Mouse (Mus musculus) lung, postnatal 36 days (tissue): ENCODE results near the gene Dhcr7.

ENCODE experiments used
- DNase-seq: peaks from one replicate; pipeline ENCODE4 v3.0.0; 2022; ENCODE audit warnings: mixed read lengths

Dhcr7 gene

GRCm38 (mm10) chr7:143833581-143834190 is 10.7 kb downstream of the Dhcr7 start:
- DNase-seq = no peak

GRCm38 (mm10) chr7:143834316-143834715 is 11.4 kb downstream of the Dhcr7 start:
- no peak for DNase-seq

DNA sequence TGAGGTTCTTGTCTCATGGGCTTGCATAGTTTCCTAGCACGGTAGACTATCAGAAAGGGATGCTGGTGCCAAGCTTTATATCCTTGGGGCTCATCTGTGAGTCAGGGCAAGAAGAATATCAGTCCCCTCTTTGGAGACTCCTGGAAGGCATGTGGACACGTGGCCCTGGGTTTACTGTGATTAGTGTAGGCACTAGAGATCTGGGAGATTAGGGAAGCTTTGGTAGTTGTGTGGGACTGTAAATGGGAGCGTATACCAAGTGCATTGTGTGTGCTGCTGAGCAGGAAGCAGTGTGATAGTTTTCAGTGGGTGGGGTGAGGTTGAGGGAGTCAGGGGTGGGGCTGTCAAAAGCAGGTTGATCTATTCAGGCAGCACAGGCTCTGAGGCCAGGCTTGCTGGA is 12.0 kb downstream of the Dhcr7 start:
- no peak for DNase-seq

DNA sequence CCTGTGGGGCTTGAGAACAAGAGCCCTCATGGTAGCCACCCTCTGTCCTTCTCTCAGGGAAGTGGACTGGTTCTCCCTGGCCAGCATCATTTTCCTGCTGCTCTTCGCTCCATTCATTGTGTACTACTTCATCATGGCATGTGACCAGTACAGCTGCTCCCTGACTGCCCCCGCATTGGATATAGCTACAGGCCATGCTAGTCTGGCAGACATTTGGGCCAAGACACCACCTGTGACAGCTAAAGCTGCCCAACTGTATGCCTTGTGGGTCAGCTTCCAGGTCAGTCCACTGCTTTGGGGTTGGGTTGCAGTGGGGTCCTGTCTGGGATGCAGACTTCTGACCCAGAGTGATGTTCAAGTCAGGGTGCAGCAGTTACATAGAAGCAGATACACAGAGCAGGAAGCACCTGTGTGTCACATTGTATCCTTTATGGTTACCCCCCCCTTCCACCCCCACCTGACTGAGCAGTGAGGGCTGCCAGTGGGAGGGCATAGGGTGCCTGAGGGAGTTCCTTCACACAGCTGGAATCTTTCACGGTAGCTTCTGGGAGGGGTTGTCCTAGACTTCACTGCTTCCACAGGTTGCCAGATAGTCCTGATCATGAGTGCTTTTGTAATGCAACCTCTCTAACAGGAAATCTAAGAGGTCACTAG is 14.9 kb downstream of the Dhcr7 start:
- DNase-seq = no peak

GRCm38 (mm10) chr7:143840121-143840520 is 17.2 kb downstream of the Dhcr7 start:
- DNase-seq = no peak

DNA sequence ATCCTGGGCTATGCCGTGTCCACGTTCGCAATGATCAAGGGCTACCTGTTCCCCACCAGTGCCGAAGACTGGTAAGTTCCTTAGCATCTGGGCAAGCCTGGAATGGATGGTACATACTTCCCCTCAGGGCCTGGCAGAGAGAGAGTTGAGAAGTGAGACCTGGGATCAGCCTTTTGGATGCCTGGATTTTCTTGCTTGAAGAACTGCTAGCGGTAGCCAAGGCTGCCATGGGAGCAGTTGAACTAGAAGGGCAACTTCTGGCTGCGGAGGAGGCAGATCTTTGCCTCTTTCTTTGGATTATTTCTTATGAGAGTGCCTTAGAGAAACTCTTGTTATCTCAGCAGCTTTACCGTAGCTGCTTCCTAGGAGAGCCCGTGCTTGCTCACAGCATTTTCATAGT is 18.4 kb downstream of the Dhcr7 start:
- no peak for DNase-seq

- DNase-seq = no peak
Observed at GRCm38 (mm10) chr7:143848127-143848767, 25.3 kb downstream of the Dhcr7 start.

- no peak for DNase-seq
Observed at GRCm38 (mm10) chr7:143848768-143849482, 26.0 kb downstream of the Dhcr7 start.

- no peak for DNase-seq
Observed at GRCm38 (mm10) chr7:143866538-143866937, 43.6 kb downstream of the Dhcr7 start, which contains the start of gene Gm498. Gene Gm498 (plus strand): TSS chr7:143866838.

GRCm38 (mm10) chr7:143868874-143869273 is 45.9 kb downstream of the Dhcr7 start:
- DNase-seq = no peak

GRCm38 (mm10) chr7:143883717-143884116 is 60.8 kb downstream of the Dhcr7 start:
- DNase-seq = no peak

DNA sequence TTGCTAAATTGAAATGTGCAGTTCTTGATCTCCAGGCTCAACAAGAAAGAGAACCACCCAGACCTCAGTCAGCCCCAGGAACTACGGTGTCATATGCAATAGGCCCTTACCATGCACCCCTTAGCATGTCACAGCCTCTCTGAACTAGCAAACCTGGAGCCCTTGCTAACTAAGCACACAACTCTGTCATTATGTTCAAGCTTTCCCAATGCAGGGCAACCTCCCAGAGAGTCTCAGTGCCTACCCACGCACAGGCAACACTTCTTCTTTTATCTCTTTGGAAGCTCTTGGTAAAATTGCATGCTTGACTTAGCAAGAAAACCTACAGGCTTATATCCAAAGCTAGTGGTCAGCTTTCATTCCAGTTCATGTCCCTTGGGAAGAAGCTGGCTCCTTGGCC is 68.2 kb downstream of the Dhcr7 start:
- no peak for DNase-seq

DNA sequence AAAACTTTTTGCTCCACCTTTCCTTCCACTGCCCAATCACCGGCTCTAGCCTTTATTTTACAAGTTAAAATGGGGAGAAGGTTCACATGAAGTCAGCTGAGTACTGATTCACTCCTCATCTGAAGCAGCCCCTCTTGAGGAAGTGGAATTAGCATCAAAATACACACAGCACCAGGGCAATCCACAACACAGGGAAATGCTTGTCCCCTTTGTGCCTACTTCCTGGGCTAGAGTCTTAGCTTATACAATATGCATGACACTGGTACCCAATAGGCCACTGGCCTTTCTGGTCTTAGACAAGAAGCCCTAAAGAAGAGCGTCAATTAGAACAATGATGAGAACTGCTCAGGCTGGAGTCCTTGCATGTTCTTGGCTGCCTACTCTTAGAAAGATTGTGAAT is 69.4 kb downstream of the Dhcr7 start:
- DNase-seq = no peak
